Comparison of ENCODE assay signal across 24 mouse cellular contexts in genomic region chr16:91754957-91755356, GRCm38 (mm10). TPM values are rescaled to one million over a fixed set of nuclear protein-coding genes. Genes with fewer than 3 reads are reported as not detected.
DNase-seq lines count a peak whose midpoint lies in the region; ATAC-seq lines count a peak whose summit lies in the region.
"Had no signal": no experiment of that assay in that cellular context is flagged by ENCODE, and none has a peak within 500 bp of the region (broad histone marks: within the 10 kb centered on the region; RNA-seq: fewer than 3 reads in every experiment).

No protein-coding gene starts in this region.

- DNase-seq in thymus, postnatal 0 days (ENCODE audit: low spot score): peak; percentile 42
- DNase-seq in thymus, adult 18-20 months: no peak
- DNase-seq in splenic B cell, adult 2 months (ENCODE audit: low read depth, low spot score): peak; percentile 65
- DNase-seq in layer of hippocampus, adult 18-20 months (ENCODE audit: low spot score in 2 of 2): no peak
- no peak for DNase-seq in lung, postnatal 14 days
- DNase-seq: cerebellum, adult 18-20 months; cerebellum, postnatal 25 days; gastrocnemius, postnatal 36 days; heart, postnatal 14 days; layer of hippocampus, postnatal 36 days; right cerebral cortex, postnatal 25 days; thymus, postnatal 14 days had no signal

- no peaks in the 10 kb centered on the region for H3K9me3 ChIP-seq in hindbrain, embryonic 12.5 days (replicated peaks)
- H3K9me3 ChIP-seq: heart, embryonic 12.5 days; hindbrain, embryonic 15.5 days; limb, embryonic 15.5 days; liver, embryonic 15.5 days; midbrain, embryonic 12.5 days had no signal

- WGBS in hindbrain, embryonic 12.5 days: 88% methylated on average over 6 of the region's 6 CpGs

- no peak overlapping the region for H3K4me3 ChIP-seq in hindbrain, embryonic 12.5 days
- H3K4me3 ChIP-seq: heart, embryonic 12.5 days; hindbrain, embryonic 15.5 days; limb, embryonic 15.5 days; liver, embryonic 15.5 days; midbrain, embryonic 12.5 days had no signal

- H3K4me1 ChIP-seq in hindbrain, embryonic 12.5 days: peaks cover 7% of the 10 kb centered on the region

- ATAC-seq in common myeloid progenitor, adult 5-6 weeks (replicated peaks; ENCODE audit: low read depth, poor library complexity, severe bottlenecking): peak; percentile 97
- peak; percentile 49; the same call in 1 of the 2 replicates for ATAC-seq in megakaryocyte, adult 5-6 weeks (ENCODE audit: poor library complexity, severe bottlenecking)
- ATAC-seq in hindbrain, embryonic 12.5 days (ENCODE audit: low FRiP score): no peak
- ATAC-seq: forebrain, embryonic 14.5 days; intestine, postnatal 0 days had no signal

- H3K27ac ChIP-seq in hindbrain, embryonic 12.5 days: no peak overlapping the region
- H3K27ac ChIP-seq: hindbrain, embryonic 15.5 days; kidney, postnatal 0 days; limb, embryonic 15.5 days; liver, embryonic 15.5 days; midbrain, embryonic 12.5 days; stomach, postnatal 0 days had no signal

- H3K4me2 ChIP-seq in hindbrain, embryonic 12.5 days (replicated peaks): no peak overlapping the region
- H3K4me2 ChIP-seq: heart, embryonic 12.5 days; hindbrain, embryonic 15.5 days; limb, embryonic 15.5 days; liver, embryonic 15.5 days; midbrain, embryonic 12.5 days had no signal

- no peaks in the 10 kb centered on the region for H3K36me3 ChIP-seq in splenic B cell, adult 2 months (ENCODE audit: control insufficient read depth, insufficient read depth, low read length, poor library complexity, severe bottlenecking)
- H3K36me3 ChIP-seq in hindbrain, embryonic 12.5 days: 0 out of 2 replicates have a peak, but pooled peaks cover 11% of the 10 kb centered on the region
- H3K36me3 ChIP-seq: hindbrain, embryonic 15.5 days; limb, embryonic 15.5 days; liver, embryonic 15.5 days; midbrain, embryonic 12.5 days had no signal

- no peaks in the 10 kb centered on the region for H3K27me3 ChIP-seq in splenic B cell, adult 2 months (ENCODE audit: control insufficient read depth, insufficient read depth, low read length, poor library complexity, severe bottlenecking)
- H3K27me3 ChIP-seq in hindbrain, embryonic 12.5 days: no peaks in the 10 kb centered on the region
- H3K27me3 ChIP-seq: heart, embryonic 12.5 days; hindbrain, embryonic 15.5 days; limb, embryonic 15.5 days; liver, embryonic 15.5 days; midbrain, embryonic 12.5 days had no signal

- no peak overlapping the region for H3K9ac ChIP-seq in hindbrain, embryonic 12.5 days
- H3K9ac ChIP-seq: heart, embryonic 12.5 days; hindbrain, embryonic 15.5 days; limb, embryonic 15.5 days; liver, embryonic 15.5 days; midbrain, embryonic 12.5 days had no signal

RNA-seq across cellular contexts. Expression of gene Itsn1, which starts 25.9 kb away (rescaled TPM):
- polyA plus RNA-seq in thymus, postnatal 0 days (2015; fragmentation: Nextera tagmentation; extraction: Ambion mirVana): 2.7 and 3.0 TPM in 2 replicates
- 10.7 and 16.6 TPM in 2 replicates for total RNA-seq in common myeloid progenitor, adult 5-6 weeks (2017)
- 12.0 and 15.6 TPM in 2 replicates for total RNA-seq in megakaryocyte, adult 5-6 weeks (2015)
- 12.5 and 24.2 TPM in 2 replicates for total RNA-seq in megakaryocyte, adult 5-6 weeks (2017)
- 100 to 1,000 TPM; 151 to 158 TPM for total RNA-seq in layer of hippocampus, adult 18-20 months (2021)
- 79.2 and 83.0 TPM in 2 replicates for polyA plus RNA-seq in hindbrain, embryonic 12.5 days (2016; fragmentation: Nextera tagmentation; extraction: Ambion mirVana)

RNA-seq across cellular contexts. Expression of gene Cryzl1, which starts 26.2 kb away (rescaled TPM):
- polyA plus RNA-seq in thymus, postnatal 0 days (2015; fragmentation: Nextera tagmentation; extraction: Ambion mirVana): 27.0 and 28.0 TPM in 2 replicates
- 93.2 and 100 TPM in 2 replicates for total RNA-seq in common myeloid progenitor, adult 5-6 weeks (2017)
- 61.0 and 73.7 TPM in 2 replicates for total RNA-seq in megakaryocyte, adult 5-6 weeks (2015)
- total RNA-seq in megakaryocyte, adult 5-6 weeks (2017): 66.0 and 69.4 TPM in 2 replicates
- 100 to 1,000 TPM; 113 TPM for total RNA-seq in layer of hippocampus, adult 18-20 months (2021)
- 81.1 and 83.4 TPM in 2 replicates for polyA plus RNA-seq in hindbrain, embryonic 12.5 days (2016; fragmentation: Nextera tagmentation; extraction: Ambion mirVana)

Comparison
In these comparisons a context has a peak if more than half of its experiments do, and no peak if none do; other contexts are left out.
1. DNase-seq: peak in thymus, postnatal 0 days (single experiment) and splenic B cell, adult 2 months (single experiment); none in thymus, adult 18-20 months (0 of 2), layer of hippocampus, adult 18-20 months (0 of 2) and lung, postnatal 14 days (single experiment).